Mouse (Mus musculus) MEL (cell line): ENCODE data around the gene Dync1i2. TPM values are rescaled to one million over a fixed set of nuclear protein-coding genes. Genes with fewer than 3 reads are reported as not detected.

Experiments used
- DNase-seq: peaks from one replicate; pipeline ENCODE4 v3.0.0; 2011; ENCODE audit warnings: low read depth, low spot score
- H3K27ac ChIP-seq: 2 replicates; pipeline ENCODE4 v1.5.1; 2012; ENCODE audit warnings: low read depth, mild to moderate bottlenecking, control low read depth, low read length, moderate library complexity; ENCODE audit not compliant: control insufficient read depth
- H3K27me3 ChIP-seq, 2 experiments: fragments of 150-350 bp in 1 of 2; sonication (generic) in 1 of 2; 2 replicates each; pipeline ENCODE4 v1.6.1; 2012; ENCODE audit warnings: low read length in 2 of 2, mild to moderate bottlenecking in 2 of 2, improper control_type of control experiment in 1 of 2, moderate library complexity in 1 of 2; ENCODE audit not compliant: insufficient read depth in 2 of 2, control insufficient read depth in 1 of 2
- H3K36me3 ChIP-seq, 2 experiments: 2 replicates each; pipeline ENCODE4 v1.6.1; 2012 to 2014; ENCODE audit warnings: low read length in 2 of 2, improper control_type of control experiment in 1 of 2, inconsistent platforms in 1 of 2, mild to moderate bottlenecking in 1 of 2; ENCODE audit not compliant: insufficient read depth in 2 of 2, control insufficient read depth in 1 of 2
- H3K4me1 ChIP-seq, 2 experiments: fragments of 150-350 bp in 1 of 2; sonication (generic) in 1 of 2; 2 replicates each; pipeline ENCODE4 v1.6.1; 2012; ENCODE audit warnings: low read length in 2 of 2, improper control_type of control experiment in 1 of 2, mild to moderate bottlenecking in 1 of 2; ENCODE audit not compliant: insufficient read depth in 2 of 2, control insufficient read depth in 1 of 2
- H3K4me3 ChIP-seq, 2 experiments: fragments of 150-350 bp in 1 of 2; sonication (generic) in 1 of 2; 2 replicates each; pipeline ENCODE4 v1.5.1; 2012; ENCODE audit warnings: low read depth in 2 of 2, low read length in 2 of 2, mild to moderate bottlenecking in 2 of 2, moderate library complexity in 2 of 2, control low read depth in 1 of 2, improper control_type of control experiment in 1 of 2; ENCODE audit not compliant: control insufficient read depth in 1 of 2, insufficient read depth in 1 of 2
- H3K79me2 ChIP-seq: 2 replicates; pipeline ENCODE4 v1.6.1; 2012; ENCODE audit warnings: mild to moderate bottlenecking, low read length, moderate library complexity; ENCODE audit not compliant: control insufficient read depth, poor library complexity, insufficient read depth
- H3K9ac ChIP-seq: 2 replicates; pipeline ENCODE4 v1.6.1; 2012; ENCODE audit warnings: low read depth, mild to moderate bottlenecking, control low read depth, low read length, moderate library complexity; ENCODE audit not compliant: control insufficient read depth, poor library complexity, severe bottlenecking
- H3K9me3 ChIP-seq: fragments of 150-350 bp; sonication (generic); replicated peaks from 2 replicates; pipeline ENCODE4 v1.6.1; 2012; ENCODE audit warnings: mild to moderate bottlenecking, low read length, improper control_type of control experiment, moderate library complexity; ENCODE audit not compliant: insufficient read depth
- BHLHE40 ChIP-seq: IDR thresholded peaks from 2 replicates; pipeline ENCODE4 v1.6.1; 2012; ENCODE audit warnings: low read depth, mild to moderate bottlenecking, inconsistent platforms, low read length, improper control_type of control experiment, borderline replicate concordance
- CTCF ChIP-seq, 3 experiments: IDR thresholded peaks in 2 of 3; conservative IDR thresholded peaks in 1 of 3; 2 replicates each; pipeline ENCODE4 v1.5.1; 2011 to 2012; ENCODE audit warnings: low read length in 3 of 3, low read depth in 2 of 3, mild to moderate bottlenecking in 2 of 3, improper control_type of control experiment in 1 of 3, inconsistent platforms in 1 of 3, mixed read lengths in 1 of 3, moderate library complexity in 1 of 3; ENCODE audit not compliant: control insufficient read depth in 1 of 3, insufficient read depth in 1 of 3, poor library complexity in 1 of 3, severe bottlenecking in 1 of 3
- GATA1 ChIP-seq: IDR thresholded peaks from 2 replicates; pipeline ENCODE4 v1.6.1; 2011; ENCODE audit warnings: low read depth, low read length, improper control_type of control experiment
- HCFC1 ChIP-seq: IDR thresholded peaks from 2 replicates; pipeline ENCODE4 v1.6.1; 2012; ENCODE audit warnings: low read depth, mild to moderate bottlenecking, inconsistent platforms, low read length, improper control_type of control experiment, moderate library complexity
- MAZ ChIP-seq: IDR thresholded peaks from 2 replicates; pipeline ENCODE4 v1.6.1; 2012; ENCODE audit warnings: low read depth, mild to moderate bottlenecking, inconsistent platforms, low read length, improper control_type of control experiment
- NELFE ChIP-seq: IDR thresholded peaks from 2 replicates; pipeline ENCODE4 v1.6.1; 2011; ENCODE audit warnings: low read depth, low read length, improper control_type of control experiment
- POLR2AphosphoS2 ChIP-seq: IDR thresholded peaks from 2 replicates; pipeline ENCODE4 v1.6.1; 2011; ENCODE audit warnings: low read length, improper control_type of control experiment
- SMC3 ChIP-seq: IDR thresholded peaks from 2 replicates; pipeline ENCODE4 v1.6.1; 2011; ENCODE audit warnings: low read depth, low read length, improper control_type of control experiment
- TAL1 ChIP-seq: IDR thresholded peaks from 2 replicates; pipeline ENCODE4 v1.6.1; 2012; ENCODE audit warnings: mild to moderate bottlenecking, inconsistent platforms, low read length, moderate library complexity, mixed read lengths
- UBTF ChIP-seq: IDR thresholded peaks from 2 replicates; pipeline ENCODE4 v1.6.1; 2012; ENCODE audit warnings: low read depth, mild to moderate bottlenecking, inconsistent platforms, low read length, improper control_type of control experiment, moderate library complexity, borderline replicate concordance; ENCODE audit not compliant: insufficient read depth
- ZKSCAN1 ChIP-seq: IDR thresholded peaks from 2 replicates; pipeline ENCODE4 v1.6.1; 2012; ENCODE audit warnings: low read depth, mild to moderate bottlenecking, inconsistent platforms, low read length, improper control_type of control experiment, moderate library complexity
- ZMIZ1 ChIP-seq: IDR thresholded peaks from 2 replicates; pipeline ENCODE4 v1.6.1; 2012; ENCODE audit warnings: low read depth, mild to moderate bottlenecking, inconsistent platforms, low read length, improper control_type of control experiment, moderate library complexity
- ZNF384 ChIP-seq: IDR thresholded peaks from 2 replicates; pipeline ENCODE4 v1.6.1; 2012; ENCODE audit warnings: low read depth, mild to moderate bottlenecking, inconsistent platforms, low read length, improper control_type of control experiment
- polyA plus RNA-seq, 2 experiments: library from polyadenylated mRNA; stranded (reverse) in 1 of 2; unstranded in 1 of 2; fragments of >175 nt in 1 of 2; fragments of >200 nt in 1 of 2; gene quantifications; 2 replicates each; pipeline versions ENCODE4 v1.2.1 to v1.2.4; 2012; ENCODE audit warnings: low replicate concordance in 2 of 2, low read depth in 1 of 2; ENCODE audit not compliant: insufficient read length in 2 of 2, insufficient read depth in 1 of 2, missing spikeins in 1 of 2
- total RNA-seq: library from RNA; depleted of rRNA; stranded (reverse); fragments of 300-350 nt; gene quantifications from 2 replicates; pipeline ENCODE4 v1.2.3, GENCODE M21; 2012

Gene Dync1i2
- total and polyA plus RNA-seq, 3 experiments: 21.8 to 156 (median 59.1) TPM

GRCm38 (mm10) chr2:71231951-71232350 is 20.4 kb downstream of the Dync1i2 start:
- H3K27ac ChIP-seq: no peak overlapping the region

GRCm38 (mm10) chr2:71232976-71233375 is 21.5 kb downstream of the Dync1i2 start:
- no peak for DNase-seq
- Histone ChIP-seq H3K79me2 (no peaks in the 10 kb centered on the region), H3K4me1 (peaks cover 0 to 6% of the 10 kb centered on the region in 2 experiments; a peak in 2 of 4 replicates), H3K27me3 (no peaks in the 10 kb centered on the region), H3K36me3 (peaks cover 4 to 18% of the 10 kb centered on the region in 2 experiments), H3K27ac (no peak overlapping the region), H3K9ac (no peak overlapping the region), H3K4me3 (no peak overlapping the region), H3K9me3 (no peaks in the 10 kb centered on the region)
- TF ChIP-seq TAL1 (no peak), NELFE (no peak), UBTF (no peak), MAZ (no peak), CTCF (IDR thresholded peaks at IDR 0.05 in 2 of 3, conservative IDR thresholded peaks at IDR 0.05 in 1 of 3; ENCODE audit: control insufficient read depth in 1 of 3, insufficient read depth in 1 of 3, low read depth in 2 of 3, low read length in 3 of 3, poor library complexity in 1 of 3, severe bottlenecking in 1 of 3) (no peak), SMC3 (no peak), BHLHE40 (no peak)

More at GRCm38 (mm10) chr2:71231951-71232350, 20.4 kb downstream of the Dync1i2 start:
- peak; percentile 18 for DNase-seq
- Histone ChIP-seq H3K79me2 (no peaks in the 10 kb centered on the region), H3K27me3 (no peaks in the 10 kb centered on the region), H3K36me3 (peaks cover 4 to 18% of the 10 kb centered on the region in 2 experiments), H3K9me3 (no peaks in the 10 kb centered on the region), H3K9ac (no peak overlapping the region), H3K4me1 (peaks cover 0 to 6% of the 10 kb centered on the region in 2 experiments; a peak in 2 of 4 replicates), H3K4me3 (no peak overlapping the region)
- TF ChIP-seq NELFE (no peak), POLR2AphosphoS2 (no peak), ZMIZ1 (no peak), ZNF384 (no peak)

- Histone ChIP-seq H3K4me1 (no peaks in the 10 kb centered on the region), H3K27me3 (no peaks in the 10 kb centered on the region), H3K27ac (no peak overlapping the region), H3K9me3 (no peaks in the 10 kb centered on the region)
- no peak for DNase-seq
- TF ChIP-seq GATA1: no peak
- TF ChIP-seq HCFC1: no peak
- no peak for TF ChIP-seq ZKSCAN1
- TF ChIP-seq, all 39 proteins: peak for 0
- H3K36me3 ChIP-seq: peaks cover 4 to 25% of the 10 kb centered on the region in 2 experiments
- no peaks in the 10 kb centered on the region for H3K79me2 ChIP-seq
- no peak overlapping the region for H3K4me3 ChIP-seq
- no peak overlapping the region for H3K9ac ChIP-seq
Observed at GRCm38 (mm10) chr2:71235420-71235819, 23.9 kb downstream of the Dync1i2 start.
